Mouse (Mus musculus) CH12.LX (cell line): ENCODE data around the gene Rdh9. TPM values are rescaled to one million over a fixed set of nuclear protein-coding genes. Genes with fewer than 3 reads are reported as not detected.
A peak's percentile ranks its signal among the peaks of the same experiment; 100 is the strongest.

Experiments used
- DNase-seq: peaks from one replicate; pipeline ENCODE4 v3.0.0-alpha.2; 2013; ENCODE audit errors: extremely low read depth
- H3K27ac ChIP-seq: 2 replicates; pipeline ENCODE4 v1.5.1; 2012; ENCODE audit warnings: low read depth, mild to moderate bottlenecking, control low read depth, moderate library complexity; ENCODE audit not compliant: insufficient read depth
- H3K27me3 ChIP-seq: replicated peaks from 2 replicates; pipeline ENCODE3; 2012; ENCODE audit warnings: inconsistent platforms
- H3K36me3 ChIP-seq, 2 experiments: replicated peaks in 1 of 2; 2 replicates each; pipeline versions ENCODE3 to v1.6.1; 2012; ENCODE audit warnings: inconsistent platforms in 1 of 2, low read length in 1 of 2, mild to moderate bottlenecking in 1 of 2, mixed read lengths in 1 of 2, moderate library complexity in 1 of 2; ENCODE audit not compliant: control insufficient read depth in 1 of 2, insufficient read depth in 1 of 2
- H3K4me1 ChIP-seq, 2 experiments: 2 replicates each; pipeline ENCODE4 v1.6.1; 2012; ENCODE audit warnings: inconsistent platforms in 1 of 2, moderate library complexity in 1 of 2; ENCODE audit not compliant: insufficient read depth in 2 of 2, control insufficient read depth in 1 of 2
- H3K4me2 ChIP-seq: 2 replicates; pipeline ENCODE4 v1.6.1; 2012; ENCODE audit warnings: low read depth, mild to moderate bottlenecking, control low read depth; ENCODE audit not compliant: poor library complexity, insufficient read depth, severe bottlenecking
- H3K4me3 ChIP-seq, 3 experiments: fragments of 150-350 bp in 1 of 3; sonication (generic) in 1 of 3; replicated peaks in 1 of 3; 2 replicates each; pipeline versions ENCODE3 to v1.5.1; 2011 to 2012; ENCODE audit warnings: low read depth in 2 of 3, low read length in 2 of 3, mild to moderate bottlenecking in 2 of 3, moderate library complexity in 2 of 3, control low read depth in 1 of 3, improper control_type of control experiment in 1 of 3, inconsistent platforms in 1 of 3, mixed read lengths in 1 of 3; ENCODE audit not compliant: poor library complexity in 1 of 3
- H3K79me2 ChIP-seq: replicated peaks from 2 replicates; pipeline ENCODE4 v1.6.1; 2012; ENCODE audit warnings: mild to moderate bottlenecking, moderate library complexity; ENCODE audit not compliant: control insufficient read depth, poor library complexity, insufficient read depth, severe bottlenecking; ENCODE audit errors: extremely low read depth
- H3K9ac ChIP-seq: 2 replicates; pipeline ENCODE4 v1.6.1; 2012; ENCODE audit warnings: low read depth, mild to moderate bottlenecking, control low read depth, moderate library complexity; ENCODE audit not compliant: insufficient read depth
- H3K9me3 ChIP-seq: replicated peaks from 2 replicates; pipeline ENCODE3; 2012; ENCODE audit warnings: low read length, inconsistent platforms, mixed read lengths
- BHLHE40 ChIP-seq: IDR thresholded peaks from 2 replicates; pipeline ENCODE4 v1.6.1; 2011; ENCODE audit warnings: mild to moderate bottlenecking, low read depth, low read length, improper control_type of control experiment
- CTCF ChIP-seq, 2 experiments: IDR thresholded peaks in 1 of 2; conservative IDR thresholded peaks in 1 of 2; 2 replicates each; pipeline ENCODE4 v1.5.1; 2011 to 2012; ENCODE audit warnings: low read depth in 2 of 2, low read length in 2 of 2, improper control_type of control experiment in 1 of 2, inconsistent platforms in 1 of 2, mild to moderate bottlenecking in 1 of 2, moderate library complexity in 1 of 2
- JUND ChIP-seq: conservative IDR thresholded peaks from 2 replicates; pipeline ENCODE4 v1.6.1; 2011; ENCODE audit warnings: low read depth, low read length, improper control_type of control experiment
- MAX ChIP-seq: IDR thresholded peaks from 2 replicates; pipeline ENCODE4 v1.6.1; 2011; ENCODE audit warnings: low read length, improper control_type of control experiment
- PAX5 ChIP-seq: IDR thresholded peaks from 2 replicates; pipeline ENCODE4 v1.6.1; 2012; ENCODE audit warnings: low read length, inconsistent platforms, mixed read lengths
- POLR2A ChIP-seq: IDR thresholded peaks from 2 replicates; pipeline ENCODE4 v1.6.1; 2011; ENCODE audit warnings: low read depth, mild to moderate bottlenecking, improper control_type of control experiment, low read length
- RAD21 ChIP-seq: IDR thresholded peaks from 2 replicates; pipeline ENCODE4 v1.6.1; 2011; ENCODE audit warnings: low read depth, mild to moderate bottlenecking, low read length, improper control_type of control experiment, moderate library complexity
- RCOR1 ChIP-seq: conservative IDR thresholded peaks from 2 replicates; pipeline ENCODE4 v1.6.1; 2012; ENCODE audit warnings: low read depth, mild to moderate bottlenecking, inconsistent platforms, low read length, improper control_type of control experiment
- SIN3A ChIP-seq: IDR thresholded peaks from 2 replicates; pipeline ENCODE4 v1.6.1; 2012; ENCODE audit warnings: low read length, improper control_type of control experiment, inconsistent platforms
- SMC3 ChIP-seq: IDR thresholded peaks from 2 replicates; pipeline ENCODE4 v1.6.1; 2011; ENCODE audit warnings: low read depth, low read length, improper control_type of control experiment
- TCF12 ChIP-seq: IDR thresholded peaks from 2 replicates; pipeline ENCODE4 v1.6.1; 2014; ENCODE audit warnings: low read depth, mild to moderate bottlenecking, inconsistent platforms, low read length, improper control_type of control experiment
- UBTF ChIP-seq: IDR thresholded peaks from 2 replicates; pipeline ENCODE4 v1.6.1; 2012; ENCODE audit warnings: low read depth, mild to moderate bottlenecking, inconsistent platforms, low read length, improper control_type of control experiment, moderate library complexity
- USF1 ChIP-seq: IDR thresholded peaks from 2 replicates; pipeline ENCODE4 v1.6.1; 2014; ENCODE audit warnings: low read depth, mild to moderate bottlenecking, inconsistent platforms, low read length, improper control_type of control experiment
- ZMIZ1 ChIP-seq: IDR thresholded peaks from 2 replicates; pipeline ENCODE4 v1.6.1; 2012; ENCODE audit warnings: low read depth, mild to moderate bottlenecking, inconsistent platforms, low read length, improper control_type of control experiment
- dilution Hi-C: fragments of 300-500 bp; cut with MboI; formaldehyde crosslinking; loops from 2 replicates; pipeline ENCODE4 v1.14.3; 2020; ENCODE audit warnings: low sequenced_read_pairs; ENCODE audit not compliant: extremely low pct_unique_long_range_greater_than_20kb, extremely low pct_ligation_motif_present
- in situ Hi-C: fragments of 300-500 bp; cut with MboI; formaldehyde crosslinking; loops from 3 replicates; pipeline ENCODE4 v1.14.3; 2019; ENCODE audit warnings: low sequenced_read_pairs, low pct_ligation_motif_present, low pct_unique_long_range_greater_than_20kb, mixed read lengths
- polyA plus RNA-seq: library from polyadenylated mRNA; unstranded; fragments of >175 nt; gene quantifications from 2 replicates; pipeline ENCODE4 v1.2.1, GENCODE M21; 2012; ENCODE audit warnings: low read depth; ENCODE audit not compliant: insufficient read length
- total RNA-seq, 2 experiments: library from RNA; depleted of rRNA; stranded (reverse); fragments of 300-350 nt in 1 of 2; fragments of >200 nt in 1 of 2; gene quantifications; 2 replicates each; pipeline ENCODE4 v1.2.3; 2012 to 2014

Gene Rdh9
- total and polyA plus RNA-seq, 3 experiments = 0.09 TPM; not detected in 2

GRCm38 (mm10) chr10:127736916-127737315 lies 39.3 kb upstream of the Rdh9 start:
- Histone ChIP-seq H3K36me3 (peaks cover 7 to 8% of the 10 kb centered on the region in 2 experiments), H3K4me2 (no peak overlapping the region), H3K9ac (no peak overlapping the region), H3K27me3 (peaks cover 16% of the 10 kb centered on the region), H3K9me3 (no peaks in the 10 kb centered on the region), H3K27ac (no peak overlapping the region), H3K79me2 (peaks cover 5% of the 10 kb centered on the region; the same call in 1 of the 2 replicates), H3K4me3 (no peak overlapping the region), H3K4me1 (peaks cover 5 to 20% of the 10 kb centered on the region in 2 experiments; a peak in 2 of 4 replicates)
- DNase-seq = no peak
- no peak for TF ChIP-seq ZMIZ1
- TF ChIP-seq SMC3 = no peak
- TF ChIP-seq PAX5 = no peak
- TF ChIP-seq JUND = no peak
- in situ Hi-C loops = loop anchor here (10.0 to 25.0 kb wide), 3 partner anchors 62 to 200 kb away; no protein-coding TSS in a partner anchor
- dilution Hi-C loops = no loop called here

GRCm38 (mm10) chr10:127737552-127737951 lies 38.6 kb upstream of the Rdh9 start:
- DNase-seq = no peak
- TF ChIP-seq MAX (no peak), SIN3A (no peak), PAX5 (no peak), UBTF (no peak)
- H3K4me2 ChIP-seq = no peak overlapping the region

GRCm38 (mm10) chr10:127738151-127738882 lies 37.9 kb upstream of the Rdh9 start:
- Histone ChIP-seq H3K4me3 (peak overlapping the region in 2 of 3 experiments; percentile 10 to 43), H3K36me3 (peaks cover 21 to 22% of the 10 kb centered on the region in 2 experiments), H3K27me3 (peaks cover 16% of the 10 kb centered on the region)
- no peak for TF ChIP-seq UBTF
- TF ChIP-seq JUND = no peak
- TF ChIP-seq MAX = no peak
- peak; percentile 28 for TF ChIP-seq RAD21
- no peak for TF ChIP-seq USF1
- peak; percentile 36 to 67 for TF ChIP-seq CTCF (conservative IDR thresholded peaks at IDR 0.05 in 1 of 2, IDR thresholded peaks at IDR 0.05 in 1 of 2; ENCODE audit: low read depth in 2 of 2, low read length in 2 of 2)
- no peak for TF ChIP-seq TCF12
- peak; percentile 41 for TF ChIP-seq SMC3
- TF ChIP-seq POLR2A = no peak
- TF ChIP-seq BHLHE40 = no peak
- TF ChIP-seq RCOR1 = no peak
- TF ChIP-seq, all 38 proteins: peak for 3
- DNase-seq = peak; percentile 42
- dilution Hi-C loops = no loop called here
- peaks cover 5 to 20% of the 10 kb centered on the region in 2 experiments; a peak in 2 of 4 replicates for H3K4me1 ChIP-seq
- no peak overlapping the region for H3K9ac ChIP-seq
- no peak overlapping the region for H3K27ac ChIP-seq
- in situ Hi-C loops = loop anchor here (10.0 to 25.0 kb wide), 3 partner anchors 64 to 199 kb away; no protein-coding TSS in a partner anchor
- H3K9me3 ChIP-seq = no peaks in the 10 kb centered on the region
- H3K79me2 ChIP-seq = peaks cover 5% of the 10 kb centered on the region; the same call in 1 of the 2 replicates
- peak overlapping the region; percentile 39; the same call in 1 of the 2 replicates for H3K4me2 ChIP-seq

More at GRCm38 (mm10) chr10:127737552-127737951, 38.6 kb upstream of the Rdh9 start:
- Histone ChIP-seq H3K9ac (no peak overlapping the region), H3K9me3 (no peaks in the 10 kb centered on the region), H3K27me3 (peaks cover 16% of the 10 kb centered on the region), H3K4me3 (no peak overlapping the region), H3K4me1 (peaks cover 5 to 20% of the 10 kb centered on the region in 2 experiments; a peak in 2 of 4 replicates), H3K36me3 (peaks cover 14% of the 10 kb centered on the region in 2 experiments), H3K27ac (no peak overlapping the region), H3K79me2 (peaks cover 5% of the 10 kb centered on the region; the same call in 1 of the 2 replicates)
- in situ Hi-C loops (loop anchor here (10.0 to 25.0 kb wide), 3 partner anchors 63 to 200 kb away; no protein-coding TSS in a partner anchor), dilution Hi-C loops (no loop called here)
